Mouse (Mus musculus) Patski (cell line): ENCODE measurements around the gene Eif3b. TPM values are rescaled to one million over a fixed set of nuclear protein-coding genes. Genes with fewer than 3 reads are reported as not detected.

Experiments
- ATAC-seq: fragments of 100-300 bp; one replicate; pipeline ENCODE4 v1.8.0; 2021
- CTCF ChIA-PET: fragments of 350-600 bp; sonication (Branson Sonifier 250); formaldehyde crosslinking; loops from one replicate; lab custom pipeline; 2022; ENCODE audit warnings: inconsistent platforms; lab: Charles Lee
- POLR2A ChIA-PET: fragments of 350-600 bp; sonication (Branson Sonifier 250); formaldehyde crosslinking; loops from one replicate; lab custom pipeline; 2022; ENCODE audit warnings: antibody characterized with exemption, inconsistent platforms; lab: Charles Lee
- DNase-seq: peaks from one replicate; pipeline ENCODE4 v3.0.0-alpha.2; 2011; ENCODE audit warnings: low read depth, low spot score
- H3K27me3 ChIP-seq: fragments of 371-371 bp; one replicate; pipeline ENCODE4 v1.5.1; 2021
- CTCF ChIP-seq: fragments of 100-300 bp; IDR thresholded peaks from one replicate; pipeline ENCODE4 v1.5.1; 2021
- in situ Hi-C: fragments of 300-500 bp; cut with MboI; formaldehyde crosslinking; loops from 3 replicates; pipeline ENCODE4 v1.11.1; 2018; ENCODE audit warnings: low pct_unique_long_range_greater_than_20kb, mixed read lengths
- polyA plus RNA-seq: library from polyadenylated mRNA; unstranded; gene quantifications from one replicate; pipeline ENCODE4 v1.2.3, GENCODE M21; 2021

Eif3b gene
- polyA plus RNA-seq, 1 experiment from 2014 or later, result 258 TPM

- H3K27me3 ChIP-seq, result no peaks in the 10 kb centered on the region
- no peak for DNase-seq
- CTCF ChIA-PET, result interaction anchor here (1.1 to 2.5 kb wide), 2 partner anchors 56 to 59 kb away, joined by 3 to 8 read pairs; partner anchors contain the start of gene Mrm2
- in situ Hi-C loops, result loop anchor here (5.0 to 10.0 kb wide), 2 partner anchors 55 to 187 kb away; no protein-coding TSS in a partner anchor
- TF ChIP-seq CTCF, result no peak
- ATAC-seq, result no peak
- POLR2A ChIA-PET, result interaction anchor here (0.7 to 1.0 kb wide), 2 partner anchors 50 to 468 kb away, joined by 3 read pairs; no protein-coding TSS in a partner anchor
These were observed 27.1 kb upstream of the Eif3b start for GRCm38 (mm10) chr5:140391981-140392380.

- POLR2A ChIA-PET, result no interaction called here
- in situ Hi-C loops, result loop anchor here (5.0 to 10.0 kb wide), 2 partner anchors 55 to 188 kb away; no protein-coding TSS in a partner anchor
- no peaks in the 10 kb centered on the region for H3K27me3 ChIP-seq
- no peak for DNase-seq
- CTCF ChIA-PET, result interaction anchor here (1.1 to 2.5 kb wide), 2 partner anchors 57 to 60 kb away, joined by 3 to 8 read pairs; partner anchors contain the start of gene Mrm2
- no peak for TF ChIP-seq CTCF
- ATAC-seq, result no peak
These were observed 26.4 kb upstream of the Eif3b start for GRCm38 (mm10) chr5:140392701-140393100.

- peak; percentile 88 for TF ChIP-seq CTCF
- POLR2A ChIA-PET, result interaction anchor here (0.6 kb wide), 1 partner anchor 97 kb away, joined by 3 read pairs; no protein-coding TSS in a partner anchor
These were observed 22.8 kb upstream of the Eif3b start for GRCm38 (mm10) chr5:140396166-140396940.

GRCm38 (mm10) chr5:140402640-140403270, 16.4 kb upstream of the Eif3b start:
- ChIA-PET CTCF (interaction anchor here (0.6 to 4.8 kb wide), 7 partner anchors 8 to 81 kb away, joined by 3 to 27 read pairs (median 4); partner anchors contain the start of genes Mad1l1 and Nudt1), POLR2A (no interaction called here)
- no peak for TF ChIP-seq CTCF
- no peak for DNase-seq
- in situ Hi-C loops, result no loop called here
- ATAC-seq, result no peak
- H3K27me3 ChIP-seq, result no peaks in the 10 kb centered on the region

More at GRCm38 (mm10) chr5:140396166-140396940, 22.8 kb upstream of the Eif3b start:
- CTCF ChIA-PET, result interaction anchor here (0.7 to 4.3 kb wide), 15 partner anchors 8 to 372 kb away, joined by 3 to 28 read pairs (median 4); partner anchors contain the start of gene Mrm2
- DNase-seq (no peak), ATAC-seq (no peak)
- in situ Hi-C loops, result loop anchor here (10.0 kb wide), 1 partner anchor 192 kb away; no protein-coding TSS in a partner anchor
- H3K27me3 ChIP-seq, result no peaks in the 10 kb centered on the region

GRCm38 (mm10) chr5:140405126-140405525, 14.0 kb upstream of the Eif3b start:
- DNase-seq (no peak), ATAC-seq (no peak)
- H3K27me3 ChIP-seq, result no peaks in the 10 kb centered on the region

GRCm38 (mm10) chr5:140406666-140407065, 12.5 kb upstream of the Eif3b start:
- DNase-seq (no peak), ATAC-seq (no peak)
- ChIA-PET POLR2A (interaction anchor here (0.6 kb wide), 1 partner anchor 882 kb away, joined by 3 read pairs; no protein-coding TSS in a partner anchor), CTCF (interaction anchor here (1.1 to 4.8 kb wide), 6 partner anchors 8 to 73 kb away, joined by 3 to 27 read pairs (median 4); no protein-coding TSS in a partner anchor)
- in situ Hi-C loops, result no loop called here
- no peak for TF ChIP-seq CTCF
- no peaks in the 10 kb centered on the region for H3K27me3 ChIP-seq

More at GRCm38 (mm10) chr5:140405126-140405525, 14.0 kb upstream of the Eif3b start:
- ChIA-PET CTCF (interaction anchor here (2.4 to 4.8 kb wide), 2 partner anchors 10 to 49 kb away, joined by 5 to 27 read pairs; no protein-coding TSS in a partner anchor), POLR2A (no interaction called here)
- TF ChIP-seq CTCF, result no peak
- in situ Hi-C loops, result no loop called here

GRCm38 (mm10) chr5:140408801-140409200, 10.3 kb upstream of the Eif3b start:
- POLR2A ChIA-PET, result no interaction called here
- peak; percentile 32 for TF ChIP-seq CTCF
- CTCF ChIA-PET, result no interaction called here
- ATAC-seq (no peak), DNase-seq (no peak)
- in situ Hi-C loops, result no loop called here
- H3K27me3 ChIP-seq, result no peaks in the 10 kb centered on the region

GRCm38 (mm10) chr5:140411339-140411738, 7.8 kb upstream of the Eif3b start:
- CTCF ChIA-PET, result no interaction called here
- ATAC-seq (no peak), DNase-seq (no peak)
- POLR2A ChIA-PET, result no interaction called here
- H3K27me3 ChIP-seq, result no peaks in the 10 kb centered on the region
- in situ Hi-C loops, result loop anchor here (5.0 kb wide), 1 partner anchor 579 kb away; no protein-coding TSS in a partner anchor
- peak; percentile 84 for TF ChIP-seq CTCF

- DNase-seq, result no peak
- H3K27me3 ChIP-seq, result no peaks in the 10 kb centered on the region
- POLR2A ChIA-PET, result interaction anchor here (0.8 kb wide), 1 partner anchor 122 kb away, joined by 3 read pairs; no protein-coding TSS in a partner anchor
- CTCF ChIA-PET, result interaction anchor here (0.6 to 3.5 kb wide), 6 partner anchors 8 to 125 kb away, joined by 3 to 14 read pairs (median 4); no protein-coding TSS in a partner anchor
- no peak for TF ChIP-seq CTCF
- ATAC-seq, result no peak
- in situ Hi-C loops, result loop anchor here (5.0 kb wide), 1 partner anchor 582 kb away; no protein-coding TSS in a partner anchor
These were observed 4.5 kb upstream of the Eif3b start for GRCm38 (mm10) chr5:140414647-140415046.

GRCm38 (mm10) chr5:140418106-140418488, 1.0 kb upstream of the Eif3b start:
- ChIA-PET CTCF (interaction anchor here (1.0 to 1.5 kb wide), 2 partner anchors 59 to 82 kb away, joined by 3 to 4 read pairs; no protein-coding TSS in a partner anchor), POLR2A (interaction anchor here (0.6 to 1.5 kb wide), 5 partner anchors 20 to 1244 kb away, joined by 3 to 8 read pairs (median 3); no protein-coding TSS in a partner anchor)
- no peaks in the 10 kb centered on the region for H3K27me3 ChIP-seq
- no peak for ATAC-seq
- in situ Hi-C loops, result no loop called here
- no peak for DNase-seq
- TF ChIP-seq CTCF, result no peak
